ENCODE assay signal across 9 mouse cellular contexts in the genomic region with DNA sequence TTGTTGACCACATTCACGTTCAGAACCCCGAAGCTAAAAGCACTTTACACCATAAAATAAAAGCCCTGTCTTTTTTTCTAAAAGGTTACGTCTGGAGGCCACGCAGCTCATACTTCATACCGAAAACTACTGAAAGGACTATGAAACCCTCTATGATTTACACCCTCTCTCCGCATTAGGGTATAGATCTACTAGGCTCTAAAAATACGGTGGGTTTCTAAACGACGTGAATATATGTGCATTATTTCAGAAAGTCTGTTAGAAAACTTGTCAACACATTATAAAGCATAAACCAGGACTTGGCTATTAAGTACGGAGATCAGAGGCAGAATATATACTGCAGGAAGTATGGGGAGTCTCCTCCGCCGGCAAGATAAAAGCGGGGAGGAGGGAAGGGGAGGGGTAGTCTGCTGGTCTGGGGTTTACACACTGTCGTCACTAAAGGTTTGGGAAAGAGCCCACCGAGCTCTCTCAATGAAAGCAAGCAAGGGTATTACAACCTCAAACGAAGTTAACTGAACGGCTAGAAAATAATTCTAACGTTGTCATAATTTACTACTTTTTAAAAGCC. TPM values are rescaled to one million over a fixed set of nuclear protein-coding genes. Genes with fewer than 3 reads are reported as not detected.
DNase-seq lines count a peak whose midpoint lies in the region; ATAC-seq lines count a peak whose summit lies in the region.
"Had no signal": no experiment of that assay in that cellular context is flagged by ENCODE, and none has a peak within 500 bp of the region (broad histone marks: within the 10 kb centered on the region; RNA-seq: fewer than 3 reads in every experiment).

No protein-coding gene starts in this region.

- no peak for ATAC-seq in heart, embryonic 12.5 days (ENCODE audit: insufficient number of reproducible peaks, low FRiP score)
- ATAC-seq in embryonic facial prominence, embryonic 12.5 days (ENCODE audit: insufficient number of reproducible peaks, insufficient read depth, low FRiP score, low TSS enrichment): no peak
- ATAC-seq in limb, embryonic 11.5 days (ENCODE audit: insufficient number of reproducible peaks, low FRiP score, low TSS enrichment, low read depth): peak; percentile 51
- ATAC-seq in neural tube, embryonic 15.5 days (ENCODE audit: low FRiP score): no peak

- no peak for DNase-seq in heart, adult 11 months
- peak; percentile 85 for DNase-seq in limb, embryonic 11.5 days (ENCODE audit: low spot score)
- no peak for DNase-seq in cerebellum, adult 8-10 months
- DNase-seq in frontal cortex, postnatal 36 days (ENCODE audit: low spot score in 2 of 2): no peak
- DNase-seq in urinary bladder, postnatal 14 days (ENCODE audit: low spot score): no peak

- peak overlapping the region; percentile 41 for H3K4me3 ChIP-seq in heart, embryonic 12.5 days
- H3K4me3 ChIP-seq in embryonic facial prominence, embryonic 12.5 days: peak overlapping the region; percentile 30
- peak overlapping the region; percentile 68 for H3K4me3 ChIP-seq in limb, embryonic 11.5 days (ENCODE audit: low read depth, low read length)
- peak overlapping the region; percentile 70 for H3K4me3 ChIP-seq in neural tube, embryonic 15.5 days (replicated peaks)

- H3K27ac ChIP-seq in heart, embryonic 12.5 days (ENCODE audit: poor library complexity, severe bottlenecking): no peak overlapping the region
- no peak overlapping the region for H3K27ac ChIP-seq in embryonic facial prominence, embryonic 12.5 days
- no peak overlapping the region for H3K27ac ChIP-seq in limb, embryonic 11.5 days (replicated peaks; ENCODE audit: low read depth, low read length)
- H3K27ac ChIP-seq in neural tube, embryonic 15.5 days (replicated peaks): peak overlapping the region; percentile 96

- WGBS in heart, embryonic 12.5 days: 1% methylated on average over 18 of the region's 18 CpGs
- WGBS in embryonic facial prominence, embryonic 12.5 days: under 1% methylated on average over 18 of the region's 18 CpGs
- WGBS in limb, embryonic 11.5 days: under 1% methylated on average over 18 of the region's 18 CpGs
- 1% methylated on average over 18 of the region's 18 CpGs for WGBS in neural tube, embryonic 15.5 days

- peaks cover 4% of the 10 kb centered on the region for H3K27me3 ChIP-seq in heart, embryonic 12.5 days (replicated peaks)
- no peaks in the 10 kb centered on the region; the same call in 1 of the 2 replicates for H3K27me3 ChIP-seq in embryonic facial prominence, embryonic 12.5 days
- H3K27me3 ChIP-seq in limb, embryonic 11.5 days (ENCODE audit: control insufficient read depth, insufficient read depth, low read length): no peaks in the 10 kb centered on the region
- H3K27me3 ChIP-seq in neural tube, embryonic 15.5 days (replicated peaks): no peaks in the 10 kb centered on the region

- H3K36me3 ChIP-seq in heart, embryonic 12.5 days: no peaks in the 10 kb centered on the region
- H3K36me3 ChIP-seq in embryonic facial prominence, embryonic 12.5 days: no peaks in the 10 kb centered on the region
- no peaks in the 10 kb centered on the region for H3K36me3 ChIP-seq in limb, embryonic 11.5 days (ENCODE audit: control insufficient read depth, insufficient read depth, low read length)
- H3K36me3 ChIP-seq in neural tube, embryonic 15.5 days: no peaks in the 10 kb centered on the region

- H3K4me1 ChIP-seq in heart, embryonic 12.5 days (replicated peaks): 0 out of 2 replicates have a peak, but pooled peaks cover 6% of the 10 kb centered on the region
- peaks cover 11% of the 10 kb centered on the region; the same call in 1 of the 2 replicates for H3K4me1 ChIP-seq in embryonic facial prominence, embryonic 12.5 days
- peaks cover 13% of the 10 kb centered on the region; the same call in 1 of the 2 replicates for H3K4me1 ChIP-seq in limb, embryonic 11.5 days (ENCODE audit: control insufficient read depth, insufficient read depth, low read length)
- peaks cover 20% of the 10 kb centered on the region for H3K4me1 ChIP-seq in neural tube, embryonic 15.5 days

- H3K4me2 ChIP-seq in heart, embryonic 12.5 days: peak overlapping the region; percentile 81
- H3K4me2 ChIP-seq in embryonic facial prominence, embryonic 12.5 days (replicated peaks): peak overlapping the region; percentile 88
- H3K4me2 ChIP-seq in limb, embryonic 11.5 days (ENCODE audit: low read depth, severe bottlenecking): peak overlapping the region; percentile 97
- peak overlapping the region; percentile 97 for H3K4me2 ChIP-seq in neural tube, embryonic 15.5 days

- no peaks in the 10 kb centered on the region for H3K9me3 ChIP-seq in heart, embryonic 12.5 days (replicated peaks)
- no peaks in the 10 kb centered on the region for H3K9me3 ChIP-seq in embryonic facial prominence, embryonic 12.5 days
- H3K9me3 ChIP-seq in limb, embryonic 11.5 days (ENCODE audit: control insufficient read depth, low read length): no peaks in the 10 kb centered on the region
- no peaks in the 10 kb centered on the region for H3K9me3 ChIP-seq in neural tube, embryonic 15.5 days (replicated peaks)

- H3K9ac ChIP-seq in heart, embryonic 12.5 days: no peak overlapping the region
- H3K9ac ChIP-seq in embryonic facial prominence, embryonic 12.5 days: no peak overlapping the region
- H3K9ac ChIP-seq in limb, embryonic 11.5 days (ENCODE audit: low read length): no peak overlapping the region
- peak overlapping the region; percentile 42 for H3K9ac ChIP-seq in neural tube, embryonic 15.5 days (replicated peaks)

RNA-seq across cellular contexts. Expression of gene A830031A19Rik, which starts 0.7 kb away (rescaled TPM):
- polyA plus RNA-seq in heart, embryonic 12.5 days (2016; fragmentation: Nextera tagmentation; extraction: Ambion mirVana): not detected in 2 replicates
- not detected in 2 replicates for polyA plus RNA-seq in embryonic facial prominence, embryonic 12.5 days (2016; fragmentation: Nextera tagmentation; extraction: Ambion mirVana)
- not detected in 2 replicates for polyA plus RNA-seq in limb, embryonic 11.5 days (2014; fragmentation: Nextera tagmentation; extraction: Ambion mirVana)
- polyA plus RNA-seq in neural tube, embryonic 15.5 days (2015; fragmentation: Nextera tagmentation; extraction: Ambion mirVana): not detected in 2 replicates
- polyA plus RNA-seq: C2C12 had no signal

RNA-seq across cellular contexts. Expression of gene Bcl11a, which starts 3.8 kb away (rescaled TPM):
- polyA plus RNA-seq in heart, embryonic 12.5 days (2016; fragmentation: Nextera tagmentation; extraction: Ambion mirVana): 18.1 and 19.3 TPM in 2 replicates
- 80.5 and 86.3 TPM in 2 replicates for polyA plus RNA-seq in embryonic facial prominence, embryonic 12.5 days (2016; fragmentation: Nextera tagmentation; extraction: Ambion mirVana)
- polyA plus RNA-seq in limb, embryonic 11.5 days (2014; fragmentation: Nextera tagmentation; extraction: Ambion mirVana): 95.2 and 98.4 TPM in 2 replicates
- 85.1 and 102 TPM in 2 replicates for polyA plus RNA-seq in neural tube, embryonic 15.5 days (2015; fragmentation: Nextera tagmentation; extraction: Ambion mirVana)
- polyA plus RNA-seq: C2C12 had no signal
